Mouse (Mus musculus) adrenal gland, postnatal 14 days (tissue): ENCODE results near the gene Bag2. TPM values are rescaled to one million over a fixed set of nuclear protein-coding genes. Genes with fewer than 3 reads are reported as not detected.

Experiments used
- total RNA-seq: library from RNA; stranded (reverse); gene quantifications from 2 replicates; pipeline ENCODE4 v1.2.3, GENCODE M21; 2021

Gene Bag2
- total RNA-seq, 1 experiment from 2014 or later: 18.7 TPM

Other genes starting within 250 kb of the Bag2 start
- gene Prim2, start 88.0 kb downstream of the Bag2 start, total RNA-seq: 8.4 and 8.5 TPM in 2 replicates
- 12.0 and 15.2 TPM in 2 replicates for gene Rab23, start 37.9 kb downstream of the Bag2 start, total RNA-seq
- gene Zfp451, start 56.8 kb upstream of the Bag2 start, total RNA-seq: 31.6 and 33.2 TPM in 2 replicates
- 0.85 and 1.8 TPM in 2 replicates for gene Bend6, start 150.0 kb upstream of the Bag2 start, total RNA-seq
- gene Dst, start 150.4 kb upstream of the Bag2 start, total RNA-seq: 115 and 125 TPM in 2 replicates